Mouse (Mus musculus) kidney, adult 2 months (tissue): ENCODE measurements around the gene Kcnj11.

ENCODE experiments used
- CTCF ChIP-seq: fragments of 200-500 bp; conservative IDR thresholded peaks from 2 replicates; pipeline ENCODE4 v1.5.1; 2011; ENCODE audit warnings: low read depth, mild to moderate bottlenecking, control low read depth, low read length, moderate library complexity, mixed read lengths; ENCODE audit not compliant: insufficient read depth, insufficient read length
- POLR2A ChIP-seq: fragments of 200-500 bp; IDR thresholded peaks from one replicate; pipeline ENCODE4 v1.6.1; 2011; ENCODE audit warnings: low read depth, low read length, control low read depth

- TF ChIP-seq POLR2A, result no peak
- TF ChIP-seq CTCF, result no peak
These were observed 23.7 kb downstream of the Kcnj11 start for GRCm38 (mm10) chr7:46076844-46077243.
